Mouse (Mus musculus) megakaryocyte, embryonic 14.5 days (primary cell): Measurements from ENCODE around the gene Sort1.

Experiments
- FLI1 ChIP-seq: IDR thresholded peaks from 2 replicates; pipeline ENCODE4 v1.6.1; 2012; ENCODE audit warnings: low read length, inconsistent platforms, mixed read lengths
- GATA1 ChIP-seq: IDR thresholded peaks from 3 replicates; pipeline ENCODE4 v1.6.1; 2012; ENCODE audit warnings: mixed read lengths, low read length, inconsistent platforms, borderline replicate concordance

- TF ChIP-seq GATA1 (no peak), FLI1 (no peak)
These were observed 124.7 kb downstream of the Sort1 start for GRCm38 (mm10) chr3:108408517-108409008.
